Mouse (Mus musculus): ENCODE data around the gene Grwd1. TPM values are rescaled to one million over a fixed set of nuclear protein-coding genes. Genes with fewer than 3 reads are reported as not detected.
A peak's percentile ranks its signal among the peaks of the same experiment; 100 is the strongest.

The Grwd1 gene
- polyA plus RNA-seq, 1 experiment from 2014 or later = 84.8 TPM

DNA sequence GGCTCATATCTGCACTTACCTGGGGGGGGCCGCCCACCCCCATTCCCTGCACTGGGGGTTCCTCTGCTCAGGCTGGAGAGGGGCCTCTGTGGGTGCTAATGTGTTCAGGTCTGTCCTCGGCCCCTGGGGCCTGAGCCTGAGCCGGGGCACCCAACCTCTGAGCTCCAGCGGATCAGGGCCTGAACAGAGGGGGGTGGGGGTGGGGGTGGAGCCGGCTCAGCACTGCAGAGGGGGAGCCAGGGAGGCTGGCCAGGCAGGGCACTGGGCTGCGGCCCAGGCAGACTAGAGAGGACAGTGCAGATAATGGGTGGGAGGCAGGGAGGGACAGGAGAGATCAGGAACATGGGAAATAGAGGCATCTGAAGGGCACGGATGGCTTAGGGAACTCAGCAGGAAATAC is 6.1 kb downstream of the Grwd1 start, which contains the start of gene Kcnj14:
Gene Kcnj14, minus strand, starts transcription at position 185 of the 400 bp plus-strand sequence.
- no peak for DNase-seq (ENCODE audit: low spot score)
- Histone ChIP-seq H3K9me3 (ENCODE audit: control insufficient read depth, low read length) (no peaks in the 10 kb centered on the region), H3K9ac (ENCODE audit: low read length) (no peak within 1 kb of the TSS), H3K27ac (ENCODE audit: low read depth, low read length) (no peak within 1 kb of the TSS), H3K36me3 (ENCODE audit: control insufficient read depth, insufficient read depth, low read length) (peaks cover 22% of the 10 kb centered on the region), H3K4me2 (ENCODE audit: low read depth, low read length, severe bottlenecking) (no peak within 1 kb of the TSS), H3K27me3 (ENCODE audit: control insufficient read depth, insufficient read depth, low read length) (no peaks in the 10 kb centered on the region), H3K4me3 (ENCODE audit: low read depth, low read length) (no peak within 1 kb of the TSS), H3K4me1 (replicated peaks; ENCODE audit: control insufficient read depth, insufficient read depth, low read length) (peaks cover under 1% of the 10 kb centered on the region; the same call in 1 of the 2 replicates)
- ATAC-seq (replicated peaks; ENCODE audit: low FRiP score) = no peak
- WGBS = 74% methylated on average over 7 of the region's 7 CpGs

DNA sequence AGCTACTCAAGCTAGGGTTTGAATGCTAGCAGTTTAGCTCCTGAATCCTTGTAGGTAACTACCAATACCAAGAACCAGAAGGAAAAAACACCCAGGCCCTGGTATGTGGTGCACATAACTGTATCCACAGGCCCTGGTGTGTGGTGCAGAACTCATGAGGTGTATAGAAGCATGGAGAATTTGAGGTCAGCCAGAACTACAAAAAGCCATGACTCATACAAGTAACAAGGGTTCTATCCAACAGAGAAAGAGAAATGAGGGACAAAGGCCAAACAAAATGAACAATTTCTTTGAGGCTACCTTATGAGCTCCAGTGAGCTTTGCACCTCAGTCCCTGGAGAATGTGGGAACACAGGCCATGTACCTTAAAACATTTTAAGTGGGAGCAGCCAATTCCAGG is 9.8 kb downstream of the Grwd1 start:
- Histone ChIP-seq H3K27me3 (ENCODE audit: control insufficient read depth, insufficient read depth, low read length) (no peaks in the 10 kb centered on the region), H3K27ac (ENCODE audit: low read depth, low read length) (no peak overlapping the region), H3K4me2 (ENCODE audit: low read depth, low read length, severe bottlenecking) (no peak overlapping the region), H3K9me3 (ENCODE audit: control insufficient read depth, low read length) (no peaks in the 10 kb centered on the region), H3K4me3 (ENCODE audit: low read depth, low read length) (no peak overlapping the region), H3K4me1 (replicated peaks; ENCODE audit: control insufficient read depth, insufficient read depth, low read length) (no peaks in the 10 kb centered on the region), H3K36me3 (ENCODE audit: control insufficient read depth, insufficient read depth, low read length) (peaks cover 6% of the 10 kb centered on the region; the same call in 1 of the 2 replicates), H3K9ac (ENCODE audit: low read length) (no peak overlapping the region)
- DNase-seq (ENCODE audit: low spot score) = no peak
- no peak for ATAC-seq (replicated peaks; ENCODE audit: low FRiP score)

DNA sequence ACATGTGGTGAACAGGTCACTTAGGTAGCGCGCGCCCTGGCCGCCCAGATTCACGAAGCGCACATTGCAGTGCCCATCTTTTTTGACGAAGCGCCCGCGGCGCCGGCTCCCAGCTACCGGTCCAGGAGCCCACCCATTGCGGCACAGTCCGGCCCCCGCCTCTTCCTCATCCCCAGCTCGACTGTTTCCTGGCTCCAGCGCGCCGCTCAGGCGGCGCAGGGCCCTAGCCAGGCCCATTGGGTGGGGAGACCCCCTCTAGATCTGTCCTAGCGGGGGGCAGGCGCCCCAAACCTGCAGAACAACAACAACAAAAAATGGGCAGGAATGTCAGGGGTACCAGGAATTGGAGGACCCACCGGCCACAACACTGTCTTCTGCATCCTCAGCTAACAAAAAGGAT is 10.9 kb downstream of the Grwd1 start:
- peaks cover 10% of the 10 kb centered on the region; the same call in 1 of the 2 replicates for H3K4me1 ChIP-seq (replicated peaks; ENCODE audit: control insufficient read depth, insufficient read depth, low read length)
- H3K4me3 ChIP-seq (ENCODE audit: low read depth, low read length) = no peak overlapping the region
- ATAC-seq (replicated peaks; ENCODE audit: low FRiP score) = no peak
- no peaks in the 10 kb centered on the region for H3K27me3 ChIP-seq (ENCODE audit: control insufficient read depth, insufficient read depth, low read length)
- H3K4me2 ChIP-seq (ENCODE audit: low read depth, low read length, severe bottlenecking) = no peak overlapping the region
- H3K9ac ChIP-seq (ENCODE audit: low read length) = no peak overlapping the region
- 9% methylated on average over 25 of the region's 25 CpGs for WGBS
- H3K27ac ChIP-seq (ENCODE audit: low read depth, low read length) = no peak overlapping the region
- no peaks in the 10 kb centered on the region; the same call in 1 of the 2 replicates for H3K36me3 ChIP-seq (ENCODE audit: control insufficient read depth, insufficient read depth, low read length)
- no peaks in the 10 kb centered on the region for H3K9me3 ChIP-seq (ENCODE audit: control insufficient read depth, low read length)
- no peak for DNase-seq (ENCODE audit: low spot score)

DNA sequence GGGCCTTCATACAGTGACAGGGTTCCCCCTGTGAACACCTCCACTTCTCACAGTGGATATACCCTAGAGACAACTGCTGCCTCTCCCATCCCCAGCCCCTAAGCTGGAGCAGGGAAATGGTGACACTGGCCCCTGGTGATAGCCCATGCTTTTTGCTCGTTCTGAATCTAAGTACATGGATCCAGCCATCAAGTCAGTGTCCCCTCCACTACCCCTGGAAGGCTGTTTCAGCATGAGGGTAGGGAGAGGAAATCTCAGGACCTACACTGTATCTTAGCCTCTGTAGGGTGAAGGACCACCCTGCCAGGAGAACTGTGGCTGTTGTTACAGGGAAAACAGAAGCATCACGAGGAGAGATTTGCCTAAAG is 14.8 kb downstream of the Grwd1 start:
- no peak overlapping the region for H3K4me2 ChIP-seq (ENCODE audit: low read depth, low read length, severe bottlenecking)
- H3K36me3 ChIP-seq (ENCODE audit: control insufficient read depth, insufficient read depth, low read length) = peaks cover 11% of the 10 kb centered on the region; the same call in 1 of the 2 replicates
- H3K4me3 ChIP-seq (ENCODE audit: low read depth, low read length) = no peak overlapping the region
- peak; percentile 52 for DNase-seq (ENCODE audit: low spot score)
- WGBS = 31% methylated on average over 2 of the region's 2 CpGs
- 0 out of 2 replicates have a peak overlapping the region, but pooled peaks have one; percentile 20 for H3K27ac ChIP-seq (ENCODE audit: low read depth, low read length)
- ATAC-seq (replicated peaks; ENCODE audit: low FRiP score) = no peak
- H3K4me1 ChIP-seq (replicated peaks; ENCODE audit: control insufficient read depth, insufficient read depth, low read length) = peaks cover 14% of the 10 kb centered on the region
- no peaks in the 10 kb centered on the region for H3K9me3 ChIP-seq (ENCODE audit: control insufficient read depth, low read length)
- H3K27me3 ChIP-seq (ENCODE audit: control insufficient read depth, insufficient read depth, low read length) = no peaks in the 10 kb centered on the region
- H3K9ac ChIP-seq (ENCODE audit: low read length) = no peak overlapping the region

DNA sequence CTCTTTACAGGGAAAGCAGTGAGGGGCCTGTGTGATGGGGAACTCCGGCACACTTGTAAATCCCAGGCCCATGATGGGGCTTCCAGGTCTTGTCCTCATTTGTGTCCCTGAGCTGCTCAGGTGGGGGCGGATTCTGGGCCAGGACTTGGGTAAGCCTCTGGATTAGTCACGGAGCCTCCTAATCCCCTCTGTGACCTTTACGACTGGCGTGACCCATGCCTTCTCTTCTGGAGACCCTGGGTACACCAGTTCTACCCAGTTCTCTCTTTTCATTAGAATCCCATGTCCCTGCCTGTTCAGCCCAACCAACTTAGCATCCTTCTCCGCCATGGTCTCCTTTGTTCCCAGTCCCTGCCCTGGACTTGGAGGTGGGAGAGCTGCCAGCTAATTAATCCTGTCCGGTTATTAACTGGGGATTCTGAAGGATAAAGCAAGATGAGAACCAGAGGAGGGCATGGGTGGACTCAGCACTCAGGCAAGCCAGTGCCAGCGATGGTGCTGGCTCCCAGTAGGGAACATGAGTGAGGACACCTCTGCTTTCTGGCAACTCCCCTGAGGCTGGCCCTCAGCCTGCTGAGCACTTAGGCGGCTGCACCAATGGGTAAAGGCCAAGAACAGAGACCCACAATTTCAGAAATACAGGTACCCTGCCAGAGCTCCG is 15.3 kb downstream of the Grwd1 start:
- no peak overlapping the region for H3K9ac ChIP-seq (ENCODE audit: low read length)
- no peak for ATAC-seq (replicated peaks; ENCODE audit: low FRiP score)

DNA sequence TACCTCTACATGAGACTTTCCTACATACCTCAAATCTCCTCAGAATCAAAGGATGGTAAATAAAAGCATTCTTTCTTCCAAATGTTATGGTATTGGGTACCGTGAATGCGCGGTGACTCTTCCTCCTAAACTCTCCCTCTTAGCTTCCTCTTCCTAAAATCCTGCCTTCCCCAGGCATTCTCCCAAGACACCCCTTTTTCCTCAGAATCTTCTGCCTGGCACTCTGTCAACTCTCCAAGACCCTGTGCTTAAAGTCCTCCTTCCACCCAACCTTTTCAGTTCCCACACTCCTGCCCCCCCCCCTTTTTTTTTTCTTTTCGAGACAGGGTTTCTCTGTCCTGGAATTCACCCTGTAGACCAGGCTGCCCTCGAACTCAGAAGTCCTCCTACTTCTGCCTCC is 15.9 kb downstream of the Grwd1 start:
- H3K4me3 ChIP-seq (ENCODE audit: low read depth, low read length) = peak overlapping the region; percentile 29
- ATAC-seq (replicated peaks; ENCODE audit: low FRiP score) (no peak), DNase-seq (ENCODE audit: low spot score) (no peak)
- peak overlapping the region; percentile 51; the same call in 1 of the 2 replicates for H3K27ac ChIP-seq (ENCODE audit: low read depth, low read length)
- no peaks in the 10 kb centered on the region for H3K9me3 ChIP-seq (ENCODE audit: control insufficient read depth, low read length)
- peaks cover 14% of the 10 kb centered on the region for H3K4me1 ChIP-seq (replicated peaks; ENCODE audit: control insufficient read depth, insufficient read depth, low read length)
- peak overlapping the region; percentile 2; the same call in 1 of the 2 replicates for H3K9ac ChIP-seq (ENCODE audit: low read length)
- 2% methylated on average over 5 of the region's 5 CpGs for WGBS
- no peaks in the 10 kb centered on the region for H3K27me3 ChIP-seq (ENCODE audit: control insufficient read depth, insufficient read depth, low read length)
- peaks cover 23% of the 10 kb centered on the region; the same call in 1 of the 2 replicates for H3K36me3 ChIP-seq (ENCODE audit: control insufficient read depth, insufficient read depth, low read length)
- peak overlapping the region; percentile 46 for H3K4me2 ChIP-seq (ENCODE audit: low read depth, low read length, severe bottlenecking)

More for the DNA sequence above, 15.3 kb downstream of the Grwd1 start:
- Histone ChIP-seq H3K9me3 (ENCODE audit: control insufficient read depth, low read length) (no peaks in the 10 kb centered on the region), H3K27me3 (ENCODE audit: control insufficient read depth, insufficient read depth, low read length) (no peaks in the 10 kb centered on the region), H3K36me3 (ENCODE audit: control insufficient read depth, insufficient read depth, low read length) (peaks cover 17% of the 10 kb centered on the region; the same call in 1 of the 2 replicates), H3K4me3 (ENCODE audit: low read depth, low read length) (no peak overlapping the region), H3K4me2 (ENCODE audit: low read depth, low read length, severe bottlenecking) (peak overlapping the region; percentile 46; the same call in 1 of the 2 replicates), H3K4me1 (replicated peaks; ENCODE audit: control insufficient read depth, insufficient read depth, low read length) (peaks cover 14% of the 10 kb centered on the region), H3K27ac (ENCODE audit: low read depth, low read length) (peak overlapping the region; percentile 20; the same call in 1 of the 2 replicates)
- 18% methylated on average over 10 of the region's 10 CpGs for WGBS
- DNase-seq (ENCODE audit: low spot score) = peak; percentile 55

DNA sequence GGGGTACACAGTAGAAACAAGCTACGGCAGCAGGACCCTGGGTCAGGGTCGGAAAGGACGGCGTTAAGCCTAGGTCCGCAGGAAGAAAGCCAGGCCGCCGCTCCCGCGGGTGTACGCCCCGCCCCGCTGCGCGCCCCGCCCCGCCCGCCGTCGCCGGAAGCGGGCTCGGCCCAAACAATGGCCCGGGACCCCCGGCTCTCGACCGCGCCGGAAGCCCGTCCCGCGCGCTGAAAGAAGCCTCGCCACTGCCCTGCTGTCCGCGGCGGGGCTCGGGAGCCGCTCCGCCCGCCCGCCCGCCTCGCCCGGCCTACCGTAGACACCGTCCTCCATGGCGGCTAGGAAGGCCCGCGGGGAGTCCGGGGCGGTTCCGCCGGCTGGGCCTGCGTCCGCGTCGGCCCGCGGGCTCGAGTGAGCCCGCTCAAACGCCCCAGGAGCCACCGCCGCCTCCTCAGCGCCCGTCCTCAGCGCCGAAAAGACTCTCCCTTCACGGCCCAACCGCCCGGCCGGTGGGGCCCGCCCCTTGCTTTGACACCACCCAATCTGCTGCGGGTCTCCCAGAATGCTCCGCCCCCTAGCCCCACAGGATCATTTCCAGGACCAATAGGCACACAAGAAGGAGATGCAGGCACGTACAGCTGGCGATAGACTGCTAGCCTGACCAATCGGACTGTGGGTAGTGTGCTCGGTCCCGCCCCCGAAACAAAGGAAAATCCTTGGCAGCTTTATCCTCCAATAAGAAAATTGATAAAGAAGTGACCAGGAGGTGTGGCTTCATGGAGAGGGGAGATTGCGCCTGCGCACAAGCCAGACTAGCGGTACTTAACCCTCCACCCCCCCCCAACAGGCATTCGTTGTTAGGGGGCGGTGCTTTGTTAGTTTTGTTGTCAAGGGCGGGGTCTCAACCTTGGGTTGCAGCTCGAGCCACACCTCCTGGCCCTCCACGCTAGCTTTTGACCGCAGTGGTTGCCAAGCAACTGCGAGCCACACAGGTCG is 16.7 kb downstream of the Grwd1 start, which contains the start of gene Cyth2:
Gene Cyth2, minus strand, starts transcription at position 795 of the 993 bp plus-strand sequence.
- Histone ChIP-seq H3K4me2 (ENCODE audit: low read depth, low read length, severe bottlenecking) (peak within 1 kb of the TSS; percentile 63), H3K4me3 (ENCODE audit: low read depth, low read length) (peak within 1 kb of the TSS; percentile 98), H3K9ac (ENCODE audit: low read length) (peak within 1 kb of the TSS; percentile 100), H3K27ac (ENCODE audit: low read depth, low read length) (peak within 1 kb of the TSS; percentile 100), H3K4me1 (replicated peaks; ENCODE audit: control insufficient read depth, insufficient read depth, low read length) (peaks cover 14% of the 10 kb centered on the region), H3K9me3 (ENCODE audit: control insufficient read depth, low read length) (no peaks in the 10 kb centered on the region), H3K27me3 (ENCODE audit: control insufficient read depth, insufficient read depth, low read length) (no peaks in the 10 kb centered on the region), H3K36me3 (ENCODE audit: control insufficient read depth, insufficient read depth, low read length) (peaks cover 29% of the 10 kb centered on the region; the same call in 1 of the 2 replicates)
- WGBS = under 1% methylated on average over 64 of the region's 92 CpGs
- DNase-seq (ENCODE audit: low spot score) (peak; percentile 100), ATAC-seq (replicated peaks; ENCODE audit: low FRiP score) (peak; percentile 99)

DNA sequence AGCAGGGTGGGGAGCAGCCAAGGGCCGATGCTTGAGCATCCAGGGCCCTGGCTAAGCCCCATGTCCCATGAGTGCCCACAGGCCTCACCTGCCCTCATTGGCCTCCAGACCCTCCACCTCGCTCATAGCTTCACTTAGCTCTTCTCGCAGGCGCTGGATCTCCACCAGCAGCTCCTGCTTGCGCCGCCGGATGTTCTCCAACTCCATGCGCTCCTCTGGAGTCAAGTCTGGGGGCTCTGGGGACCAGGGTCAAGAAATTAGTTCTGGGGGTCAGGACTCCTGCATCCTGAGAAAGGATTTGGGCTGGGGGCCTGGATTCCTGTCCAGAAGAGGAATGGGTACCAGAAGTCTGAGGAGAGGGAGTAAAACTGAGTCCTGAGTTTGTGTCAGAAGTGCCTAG is 17.8 kb downstream of the Grwd1 start:
- ATAC-seq (replicated peaks; ENCODE audit: low FRiP score) (no peak), DNase-seq (ENCODE audit: low spot score) (peak; percentile 52)
- Histone ChIP-seq H3K4me3 (ENCODE audit: low read depth, low read length) (peak overlapping the region; percentile 98), H3K4me2 (ENCODE audit: low read depth, low read length, severe bottlenecking) (peak overlapping the region; percentile 63), H3K9ac (ENCODE audit: low read length) (peak overlapping the region; percentile 100), H3K27me3 (ENCODE audit: control insufficient read depth, insufficient read depth, low read length) (no peaks in the 10 kb centered on the region), H3K9me3 (ENCODE audit: control insufficient read depth, low read length) (no peaks in the 10 kb centered on the region), H3K4me1 (replicated peaks; ENCODE audit: control insufficient read depth, insufficient read depth, low read length) (peaks cover 14% of the 10 kb centered on the region), H3K36me3 (ENCODE audit: control insufficient read depth, insufficient read depth, low read length) (peaks cover 38% of the 10 kb centered on the region; the same call in 1 of the 2 replicates), H3K27ac (ENCODE audit: low read depth, low read length) (no peak overlapping the region)
- WGBS = 88% methylated on average over 8 of the region's 8 CpGs

Data from forebrain, embryonic 11.5 days (tissue).